Mouse (Mus musculus) v-Abl transformed pro-B cells (cell line): ENCODE results near the gene Tead1.

Experiments
- in situ Hi-C, 2 experiments: fragments of 400-800 bp; cut with MboI; formaldehyde crosslinking; loops; one replicate each; pipeline ENCODE4 v1.15.1; 2025; ENCODE audit not compliant: unreplicated experiment in 2 of 2

Tead1 gene

GRCm38 (mm10) chr7:112806718-112807400 lies 127.7 kb downstream of the Tead1 start:
- in situ Hi-C loops, result no loop called here

- in situ Hi-C loops, result no loop called here
Measured at GRCm38 (mm10) chr7:112807401-112807751, 128.3 kb downstream of the Tead1 start.

- in situ Hi-C loops, result no loop called here
Measured at GRCm38 (mm10) chr7:112810752-112811151, 131.6 kb downstream of the Tead1 start.

GRCm38 (mm10) chr7:112812037-112812775 lies 133.1 kb downstream of the Tead1 start:
- in situ Hi-C loops, result no loop called here

DNA sequence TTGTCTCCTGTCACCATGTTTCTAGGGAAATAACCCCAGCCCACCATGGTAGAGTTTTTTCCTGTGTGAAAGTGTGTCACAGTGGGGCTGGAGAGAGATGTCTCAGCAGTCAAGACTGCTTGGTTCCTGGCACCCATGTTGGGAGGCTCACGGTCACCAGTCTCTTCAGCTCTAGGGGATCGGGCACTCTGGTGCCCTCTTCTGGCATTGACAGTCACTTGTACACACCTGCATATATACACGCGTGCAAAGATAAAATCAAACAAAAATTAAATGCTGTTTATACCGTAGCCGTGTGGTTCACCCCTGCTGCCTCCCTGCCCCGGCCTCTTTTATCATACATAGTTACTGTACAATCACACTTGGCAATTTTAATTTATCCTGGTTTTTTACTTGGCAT lies 134.0 kb downstream of the Tead1 start:
- in situ Hi-C loops, result no loop called here

DNA sequence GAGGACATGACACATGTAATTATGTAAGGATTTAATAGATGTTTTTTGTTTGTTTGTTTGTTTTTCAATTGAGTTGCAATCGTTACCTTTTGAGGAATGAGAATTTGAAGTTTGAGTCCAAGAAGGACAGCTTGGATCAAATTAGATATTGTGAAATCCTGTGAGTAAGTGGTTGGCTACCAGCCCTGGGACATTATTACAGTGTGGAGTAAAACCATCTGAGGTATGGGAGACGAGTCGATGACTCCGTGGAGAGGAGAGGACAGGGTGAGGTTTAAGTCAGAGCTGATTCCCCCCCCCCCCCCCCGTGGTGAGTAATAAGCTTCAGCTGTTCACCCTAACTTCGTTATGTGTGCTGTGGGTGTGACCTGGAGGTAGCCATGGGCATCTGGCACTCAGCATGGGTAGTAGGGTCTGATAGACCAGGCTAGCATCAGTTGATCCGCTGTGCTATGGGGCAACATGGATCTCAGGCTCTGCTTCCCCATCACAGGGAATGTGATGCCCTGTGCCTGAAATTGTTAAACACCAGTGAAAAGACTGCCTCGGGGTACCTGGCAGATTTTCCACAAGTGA lies 134.7 kb downstream of the Tead1 start:
- in situ Hi-C loops, result no loop called here

DNA sequence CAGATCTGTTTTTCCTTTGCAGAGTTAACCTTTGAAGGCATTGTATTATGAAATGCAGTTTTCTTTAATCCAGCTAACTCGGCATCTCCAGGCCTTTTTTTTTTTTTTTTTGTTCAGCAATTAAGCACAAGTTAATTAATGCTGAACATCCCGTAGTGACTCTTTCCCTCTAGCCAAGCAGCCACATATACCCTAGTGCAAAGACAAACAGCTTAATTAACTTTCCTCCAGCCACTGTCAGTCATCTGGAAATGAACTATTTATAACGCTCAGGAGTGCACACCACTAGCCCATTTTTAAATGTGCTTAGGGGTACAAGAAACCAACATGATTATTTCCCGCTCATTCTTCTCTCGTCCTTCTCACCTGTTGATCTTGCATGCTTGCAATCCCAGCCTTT lies 136.9 kb downstream of the Tead1 start:
- in situ Hi-C loops, result no loop called here

DNA sequence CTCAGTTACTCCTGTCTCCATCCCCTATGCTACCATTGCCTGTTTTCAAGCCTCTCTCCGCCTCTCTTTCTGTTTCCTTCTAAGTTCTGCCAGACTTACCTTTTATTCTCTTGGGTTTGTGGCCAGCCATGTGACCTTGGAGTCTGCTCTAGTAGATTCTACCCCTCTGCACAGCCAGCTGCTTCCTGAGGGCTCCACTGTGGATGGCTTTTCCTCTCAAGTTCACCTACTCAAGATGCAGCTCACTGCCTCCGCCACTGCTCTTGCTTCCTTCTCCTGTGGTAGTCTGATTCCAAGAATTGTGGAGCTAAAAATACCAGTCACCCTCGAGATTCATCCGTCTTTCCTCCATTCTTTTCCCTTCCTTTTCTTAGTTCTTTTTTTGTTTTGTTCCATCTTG lies 140.7 kb downstream of the Tead1 start:
- in situ Hi-C loops, result no loop called here

DNA sequence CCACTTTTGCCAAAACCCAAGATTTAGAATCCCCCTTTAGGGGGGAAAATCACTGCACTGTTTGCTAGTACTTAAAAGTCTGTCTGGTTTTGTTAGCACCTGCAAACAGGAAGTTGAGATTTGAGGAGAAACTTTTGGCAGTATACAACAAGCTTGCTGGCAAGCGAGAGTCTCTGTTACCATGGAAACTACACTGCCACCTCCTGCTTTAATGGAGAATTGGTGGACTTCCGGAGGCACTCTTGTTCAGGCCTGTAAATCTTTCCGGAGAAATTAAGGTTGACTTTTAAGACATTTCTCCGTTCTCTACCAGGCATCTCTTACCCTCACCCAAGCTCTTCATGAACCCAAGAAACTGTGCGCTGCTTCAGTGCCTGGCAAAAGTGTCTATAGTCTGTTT lies 143.8 kb downstream of the Tead1 start:
- in situ Hi-C loops, result no loop called here

- in situ Hi-C loops, result no loop called here
Measured at GRCm38 (mm10) chr7:112823621-112824020, 144.5 kb downstream of the Tead1 start.

DNA sequence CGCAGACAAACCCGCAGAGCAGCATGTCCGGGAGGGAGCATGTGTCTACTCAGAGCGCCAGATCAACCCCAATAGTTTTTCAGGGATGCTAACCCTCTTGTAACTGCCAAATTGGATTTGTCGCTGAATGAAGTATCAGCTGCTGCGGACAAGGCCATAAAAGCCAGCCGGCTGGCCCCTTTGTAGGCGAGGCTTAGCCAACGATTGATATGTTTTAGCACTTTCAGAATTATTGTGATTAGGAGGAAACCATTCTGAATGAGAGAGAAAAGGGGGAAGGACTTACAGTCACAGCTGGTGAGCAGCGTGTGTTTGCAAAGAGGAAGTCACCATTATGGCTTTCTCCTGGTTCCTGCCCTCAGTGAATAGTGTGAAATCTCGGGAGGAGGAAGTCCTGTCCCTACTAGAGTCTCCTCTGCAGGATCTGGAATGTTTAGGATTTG lies 146.2 kb downstream of the Tead1 start:
- in situ Hi-C loops, result no loop called here

GRCm38 (mm10) chr7:112826114-112826911 lies 147.2 kb downstream of the Tead1 start:
- in situ Hi-C loops, result no loop called here

GRCm38 (mm10) chr7:112828016-112828695 lies 149.0 kb downstream of the Tead1 start:
- in situ Hi-C loops, result no loop called here

- in situ Hi-C loops, result no loop called here
Measured at GRCm38 (mm10) chr7:112828696-112829022, 149.5 kb downstream of the Tead1 start.

DNA sequence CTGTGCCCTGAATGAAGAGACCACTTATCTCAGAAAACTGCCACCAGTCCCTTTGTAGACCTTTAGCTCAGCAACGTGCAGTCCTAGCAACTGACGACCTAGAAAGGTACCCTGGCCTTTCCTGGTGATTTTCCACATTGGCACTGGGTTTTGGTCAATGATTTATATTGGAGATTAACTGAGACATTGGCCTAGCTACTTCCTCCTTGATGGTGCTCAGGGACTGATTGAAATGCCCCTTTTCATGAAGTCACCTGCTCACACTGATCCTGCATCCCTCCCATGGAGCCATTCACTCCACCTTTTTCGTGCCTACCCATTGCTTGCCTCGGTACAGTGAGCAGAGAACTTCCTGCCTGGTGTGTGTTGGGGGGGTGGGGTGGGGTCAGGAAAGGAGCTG lies 151.8 kb downstream of the Tead1 start:
- in situ Hi-C loops, result no loop called here

GRCm38 (mm10) chr7:112831446-112831845 lies 152.3 kb downstream of the Tead1 start:
- in situ Hi-C loops, result no loop called here

GRCm38 (mm10) chr7:112833132-112833531 lies 154.0 kb downstream of the Tead1 start:
- in situ Hi-C loops, result no loop called here

- in situ Hi-C loops, result no loop called here
Measured at GRCm38 (mm10) chr7:112836076-112836475, 157.0 kb downstream of the Tead1 start.

GRCm38 (mm10) chr7:112838131-112838530 lies 159.0 kb downstream of the Tead1 start:
- in situ Hi-C loops, result no loop called here

DNA sequence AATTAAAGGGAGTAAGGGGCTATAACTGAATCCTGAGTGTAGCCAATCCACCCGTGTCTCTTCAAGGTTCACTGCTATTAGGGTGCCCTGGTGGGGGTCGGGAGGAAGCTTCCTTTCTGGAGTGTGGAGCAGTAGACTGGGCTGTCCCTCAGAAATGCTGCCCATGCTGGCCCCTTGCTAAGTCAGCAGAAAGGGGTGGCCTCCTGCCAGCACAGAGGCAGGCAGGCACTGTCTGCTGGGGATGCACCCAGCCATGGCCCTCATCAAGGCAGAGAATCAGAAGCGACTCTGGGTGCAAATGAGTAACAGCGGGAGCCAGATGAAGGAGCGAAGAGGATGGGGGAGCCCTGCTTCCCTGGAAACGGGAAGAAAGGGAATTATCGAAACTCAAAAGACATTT lies 161.2 kb downstream of the Tead1 start:
- in situ Hi-C loops, result no loop called here

- in situ Hi-C loops, result no loop called here
Measured at GRCm38 (mm10) chr7:112840890-112841289, 161.8 kb downstream of the Tead1 start.
